In genomic region chr4:154125202-154125601, GRCm38 (mm10) we compare ENCODE assay signal across 30 mouse cellular contexts. TPM values are rescaled to one million over a fixed set of nuclear protein-coding genes. Genes with fewer than 3 reads are reported as not detected.
"Had no signal": no experiment of that assay in that cellular context is flagged by ENCODE, and none has a peak within 500 bp of the region (broad histone marks: within the 10 kb centered on the region; RNA-seq: fewer than 3 reads in every experiment).

No protein-coding gene starts in this region.

- H3K27ac ChIP-seq: embryonic facial prominence, embryonic 10.5 days; embryonic facial prominence, embryonic 12.5 days; embryonic facial prominence, embryonic 13.5 days; embryonic facial prominence, embryonic 15.5 days; forebrain, embryonic 10.5 days; forebrain, embryonic 12.5 days; forebrain, embryonic 13.5 days; forebrain, embryonic 15.5 days; gastrocnemius, adult 2 months; heart, adult 2 months had no signal

- H3K9ac ChIP-seq: embryonic facial prominence, embryonic 12.5 days; embryonic facial prominence, embryonic 13.5 days; embryonic facial prominence, embryonic 15.5 days; forebrain, embryonic 12.5 days; forebrain, embryonic 13.5 days; forebrain, embryonic 15.5 days; forebrain, postnatal 0 days had no signal

- H3K36me3 ChIP-seq: embryonic facial prominence, embryonic 10.5 days; embryonic facial prominence, embryonic 12.5 days; embryonic facial prominence, embryonic 13.5 days; embryonic facial prominence, embryonic 15.5 days; forebrain, embryonic 10.5 days; forebrain, embryonic 12.5 days; forebrain, embryonic 15.5 days had no signal

- H3K9me3 ChIP-seq: embryonic facial prominence, embryonic 10.5 days; embryonic facial prominence, embryonic 12.5 days; embryonic facial prominence, embryonic 13.5 days; embryonic facial prominence, embryonic 15.5 days; forebrain, embryonic 10.5 days; forebrain, embryonic 12.5 days; forebrain, embryonic 13.5 days; forebrain, embryonic 15.5 days had no signal

- H3K27me3 ChIP-seq: forebrain, embryonic 15.5 days had no signal

- H3K4me2 ChIP-seq: embryonic facial prominence, embryonic 12.5 days; embryonic facial prominence, embryonic 13.5 days; embryonic facial prominence, embryonic 15.5 days; forebrain, embryonic 12.5 days; forebrain, embryonic 13.5 days; forebrain, embryonic 15.5 days; heart, embryonic 11.5 days had no signal

- H3K4me1 ChIP-seq: embryonic facial prominence, embryonic 10.5 days; embryonic facial prominence, embryonic 12.5 days; embryonic facial prominence, embryonic 13.5 days; embryonic facial prominence, embryonic 15.5 days; forebrain, embryonic 12.5 days; forebrain, embryonic 15.5 days had no signal

- H3K4me3 ChIP-seq: embryonic facial prominence, embryonic 10.5 days; embryonic facial prominence, embryonic 12.5 days; embryonic facial prominence, embryonic 13.5 days; embryonic facial prominence, embryonic 15.5 days; erythroblast, embryonic 14.5 days; forebrain, embryonic 10.5 days; forebrain, embryonic 12.5 days; forebrain, embryonic 13.5 days; forebrain, embryonic 15.5 days; gastrocnemius, adult 2 months; heart, adult 2 months had no signal

- DNase-seq: cerebellum, adult 9-11 months; cerebellum, postnatal 10 days; cerebellum, postnatal 14 days; cerebellum, postnatal 25 days; cerebellum, postnatal 36 days; embryo, embryonic 11 days; forebrain, postnatal 0 days; gastrocnemius, adult 2 months; gastrocnemius, postnatal 10 days; gastrocnemius, postnatal 14 days; gastrocnemius, postnatal 25 days; gastrocnemius, postnatal 36 days; heart, adult 11 months; heart, adult 18-20 months; heart, adult 2 months had no signal

RNA-seq across cellular contexts. Expression of gene Trp73, which starts 14.8 kb away (rescaled TPM):
- total RNA-seq: common myeloid progenitor, adult 5-6 weeks; gastrocnemius, adult 18-20 months; gastrocnemius, adult 2 months; gastrocnemius, adult 8-10 months; gastrocnemius, postnatal 10 days; gastrocnemius, postnatal 36 days; granulocyte monocyte progenitor cell, adult 5-6 weeks; heart, adult 2 months; heart, adult 8-10 months had no signal
- polyA plus RNA-seq: heart, embryonic 11.5 days had no signal

RNA-seq across cellular contexts. Expression of gene Megf6, which starts 45.3 kb away (rescaled TPM):
- total RNA-seq: common myeloid progenitor, adult 5-6 weeks; granulocyte monocyte progenitor cell, adult 5-6 weeks had no signal
